Mouse (Mus musculus) granulocyte monocyte progenitor cell, adult 5-6 weeks (primary cell): ENCODE results near the gene Ugdh. TPM values are rescaled to one million over a fixed set of nuclear protein-coding genes. Genes with fewer than 3 reads are reported as not detected.

Source experiments
- ATAC-seq: replicated peaks from 2 replicates; pipeline ENCODE4 v1.8.0; 2016; ENCODE audit warnings: mild to moderate bottlenecking, moderate TSS enrichment, inconsistent platforms; ENCODE audit not compliant: poor library complexity, severe bottlenecking
- total RNA-seq, 2 experiments: library from RNA; stranded (forward) in 1 of 2; stranded (reverse) in 1 of 2; fragments of 200-712, 200-1000 nt in 1 of 2; fragments of >200 nt in 1 of 2; fragmentation: Nextera tagmentation in 1 of 2; gene quantifications; 2 replicates each; pipeline ENCODE4 v1.2.3; 2014 to 2017

Gene Ugdh
- total RNA-seq, 2 experiments from 2014 or later: 56.1 to 83.4 TPM

GRCm38 (mm10) chr5:65434471-65435362, 1.0 kb downstream of the Ugdh start:
- ATAC-seq: peak; percentile 9; the same call in 1 of the 2 replicates

- no peak for ATAC-seq
These were observed 6.3 kb downstream of the Ugdh start for GRCm38 (mm10) chr5:65429441-65429840.

DNA sequence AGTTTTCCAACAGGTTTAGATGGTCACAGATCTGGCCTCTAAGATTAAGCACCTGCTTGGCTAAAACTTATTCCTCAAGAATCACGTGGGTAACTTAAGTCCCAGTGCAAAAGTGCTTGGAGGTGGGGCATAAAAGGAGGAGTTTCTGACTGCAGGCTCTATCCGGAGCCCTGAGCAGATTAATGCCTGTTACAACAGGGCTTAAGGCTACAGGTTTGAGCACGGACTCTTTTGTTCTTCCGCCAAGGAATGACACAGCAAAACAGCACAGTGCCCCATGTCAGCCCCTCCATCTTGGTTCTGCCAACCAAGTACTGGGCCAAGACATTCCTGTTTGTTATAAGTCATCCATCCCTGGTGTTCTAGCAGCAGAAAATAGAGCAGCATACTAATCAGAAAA, 7.4 kb downstream of the Ugdh start:
- ATAC-seq: no peak

- ATAC-seq: no peak
These were observed 10.5 kb downstream of the Ugdh start for GRCm38 (mm10) chr5:65425251-65425650.

GRCm38 (mm10) chr5:65424215-65424614, 11.5 kb downstream of the Ugdh start:
- ATAC-seq: no peak

DNA sequence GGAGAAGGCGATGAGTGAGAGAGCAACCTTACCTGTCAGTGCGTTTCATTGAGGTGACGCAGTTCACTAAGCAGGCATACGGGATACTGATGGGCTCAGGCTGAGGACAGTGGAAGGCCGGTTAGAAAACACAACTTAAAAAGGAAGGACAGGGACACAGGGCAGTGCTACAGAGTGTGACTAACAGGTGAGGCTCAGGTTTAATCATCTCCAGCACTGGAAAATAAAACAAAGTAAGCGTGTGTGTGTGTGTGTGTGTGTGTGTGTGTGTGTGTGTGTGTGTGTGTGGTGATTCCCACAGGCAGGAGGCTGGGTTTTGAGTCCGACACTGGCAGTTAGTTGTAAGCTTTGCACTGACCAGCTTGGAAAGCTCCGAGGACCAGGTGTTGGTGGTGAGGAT, 12.9 kb downstream of the Ugdh start:
- ATAC-seq: no peak

DNA sequence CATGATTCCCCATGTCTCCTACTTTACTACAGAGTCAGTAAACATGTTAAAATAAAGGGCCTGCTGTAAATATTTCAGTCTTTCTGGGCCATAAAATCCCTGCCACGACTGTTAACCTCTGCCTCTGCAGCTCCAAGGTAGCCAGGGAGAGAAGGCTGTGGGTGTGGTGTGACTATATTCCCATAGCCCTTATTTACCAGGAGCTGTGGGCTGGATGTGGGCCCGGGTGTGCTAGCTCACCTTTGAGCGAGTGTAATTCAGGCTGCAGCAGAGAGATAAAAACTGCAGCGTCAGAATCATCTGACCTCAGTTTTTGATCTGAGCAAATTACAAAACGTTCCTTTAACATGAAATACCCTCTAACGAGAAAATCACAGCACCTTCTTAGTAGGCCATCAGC, 14.9 kb downstream of the Ugdh start:
- ATAC-seq: no peak

DNA sequence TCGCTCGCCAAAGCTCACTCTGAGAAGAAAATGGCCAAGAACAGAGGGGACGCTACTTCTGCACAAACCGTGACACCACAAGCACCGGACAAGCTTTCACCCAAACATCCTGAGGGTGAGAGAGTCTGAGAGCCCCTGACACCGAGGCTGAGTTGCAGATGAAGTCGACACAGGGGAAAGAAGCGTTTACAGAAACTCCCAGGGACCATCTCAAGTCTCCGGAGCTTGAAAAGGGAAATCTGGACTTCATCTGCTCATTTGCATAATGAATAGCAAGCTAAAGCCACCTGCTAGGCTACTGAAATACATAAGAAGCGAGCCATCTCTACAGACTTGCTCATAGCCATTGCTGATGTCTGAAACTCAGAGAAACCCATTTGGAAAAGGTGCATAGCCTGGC, 16.6 kb downstream of the Ugdh start:
- ATAC-seq: no peak

DNA sequence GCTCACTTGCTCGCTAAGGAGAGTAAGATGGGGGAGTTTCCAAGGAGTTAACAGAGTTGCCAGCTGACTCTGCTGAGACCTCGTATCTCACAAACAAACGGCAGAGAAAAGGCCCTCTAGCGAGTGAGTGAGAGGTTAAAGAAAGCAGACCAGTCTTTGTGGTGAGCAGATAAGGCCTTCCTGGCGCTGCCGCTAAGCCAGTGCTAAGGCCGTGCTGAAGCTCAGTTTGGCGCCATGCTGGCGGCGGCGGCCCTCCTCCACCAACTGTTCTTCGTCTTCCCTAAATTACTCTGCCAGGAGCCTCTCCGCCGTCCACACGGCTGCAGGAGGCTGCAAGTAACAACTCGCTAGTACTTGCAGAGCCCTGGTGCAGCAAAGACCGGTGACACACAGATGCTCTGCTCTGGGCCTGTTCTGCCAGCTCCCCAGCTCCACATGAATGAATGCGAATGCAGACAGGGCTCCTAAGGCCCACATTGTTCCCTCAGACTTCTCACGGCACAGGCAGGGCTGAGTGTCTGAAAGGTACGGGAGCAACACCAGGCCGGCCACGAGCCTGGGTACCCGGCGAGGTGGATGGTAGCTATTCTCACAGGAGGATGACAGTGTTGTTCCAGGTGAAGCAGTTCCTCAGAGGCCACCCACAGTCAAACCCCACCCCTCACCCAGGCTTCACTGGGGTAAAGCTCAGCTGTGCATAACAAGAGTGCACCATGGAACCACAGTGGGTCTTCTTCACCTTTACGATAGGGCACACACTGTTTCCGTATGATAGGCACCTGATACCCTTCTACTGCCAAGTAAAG, 19.9 kb downstream of the Ugdh start:
- no peak for ATAC-seq

DNA sequence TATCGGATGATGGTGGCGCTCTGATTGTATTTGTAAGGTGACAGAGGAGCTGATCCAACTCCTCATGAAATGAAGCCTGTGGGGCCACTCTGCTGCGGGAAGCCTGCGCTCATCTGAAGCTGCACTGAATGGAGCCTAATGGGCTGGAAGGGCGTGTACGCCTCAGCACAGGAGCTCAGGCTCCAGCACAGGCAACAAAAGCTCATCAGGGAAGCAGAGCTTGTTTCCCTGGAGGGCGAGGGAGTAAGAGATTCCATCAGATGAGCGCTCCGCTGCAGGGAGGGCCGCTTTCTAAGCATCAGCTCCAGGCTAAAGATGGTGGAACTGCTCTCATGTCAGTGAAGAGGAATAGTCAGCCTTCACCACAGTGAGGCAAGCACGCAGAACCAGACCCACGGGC, 27.8 kb downstream of the Ugdh start:
- no peak for ATAC-seq

DNA sequence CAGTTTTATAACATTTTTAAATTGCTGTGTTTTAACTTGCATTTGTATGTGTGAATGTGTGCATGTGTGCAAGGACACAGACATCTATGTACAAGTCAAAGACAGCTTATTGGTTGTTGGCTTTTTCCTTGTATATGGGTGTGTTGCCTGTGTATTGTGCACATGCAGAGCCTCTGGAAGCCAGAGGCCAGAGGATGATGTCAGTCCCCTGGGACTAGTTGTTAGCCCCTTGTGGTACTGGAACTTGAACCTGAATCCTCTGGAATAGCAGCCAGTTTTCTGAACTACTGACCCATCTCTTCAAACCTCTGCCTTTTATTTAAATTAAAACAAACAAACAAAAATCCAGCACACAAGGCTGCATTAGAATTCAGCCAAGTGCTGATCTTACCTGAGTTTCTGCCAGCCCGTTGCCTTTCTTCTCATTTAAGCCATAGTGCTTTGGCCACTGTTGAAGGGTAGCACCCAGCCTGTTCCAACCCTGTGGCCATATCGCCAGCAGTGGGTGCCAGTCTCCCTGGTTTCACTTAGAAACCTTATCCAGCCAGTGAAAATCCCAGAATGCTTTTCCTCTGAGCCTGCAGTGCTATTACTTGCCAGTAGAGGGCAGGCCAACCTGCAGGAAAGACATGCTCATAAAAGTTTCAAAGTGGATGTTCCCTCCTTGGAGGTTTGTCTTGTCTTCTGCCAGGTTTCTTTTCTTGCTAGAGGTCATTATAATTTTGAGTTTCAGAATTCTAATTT, 34.3 kb downstream of the Ugdh start:
- ATAC-seq: peak; percentile 95

GRCm38 (mm10) chr5:65394425-65394824, 41.3 kb downstream of the Ugdh start:
- ATAC-seq: no peak

GRCm38 (mm10) chr5:65391753-65392152, 44.0 kb downstream of the Ugdh start:
- peak; percentile 14; the same call in 1 of the 2 replicates for ATAC-seq

- peak; percentile 94 for ATAC-seq
These were observed 44.8 kb downstream of the Ugdh start, which contains the start of the genes Rpl9 and Lias for GRCm38 (mm10) chr5:65390648-65391644. Gene Rpl9 (minus strand): TSS chr5:65391444. Gene Lias (plus strand): TSS chr5:65391497.

DNA sequence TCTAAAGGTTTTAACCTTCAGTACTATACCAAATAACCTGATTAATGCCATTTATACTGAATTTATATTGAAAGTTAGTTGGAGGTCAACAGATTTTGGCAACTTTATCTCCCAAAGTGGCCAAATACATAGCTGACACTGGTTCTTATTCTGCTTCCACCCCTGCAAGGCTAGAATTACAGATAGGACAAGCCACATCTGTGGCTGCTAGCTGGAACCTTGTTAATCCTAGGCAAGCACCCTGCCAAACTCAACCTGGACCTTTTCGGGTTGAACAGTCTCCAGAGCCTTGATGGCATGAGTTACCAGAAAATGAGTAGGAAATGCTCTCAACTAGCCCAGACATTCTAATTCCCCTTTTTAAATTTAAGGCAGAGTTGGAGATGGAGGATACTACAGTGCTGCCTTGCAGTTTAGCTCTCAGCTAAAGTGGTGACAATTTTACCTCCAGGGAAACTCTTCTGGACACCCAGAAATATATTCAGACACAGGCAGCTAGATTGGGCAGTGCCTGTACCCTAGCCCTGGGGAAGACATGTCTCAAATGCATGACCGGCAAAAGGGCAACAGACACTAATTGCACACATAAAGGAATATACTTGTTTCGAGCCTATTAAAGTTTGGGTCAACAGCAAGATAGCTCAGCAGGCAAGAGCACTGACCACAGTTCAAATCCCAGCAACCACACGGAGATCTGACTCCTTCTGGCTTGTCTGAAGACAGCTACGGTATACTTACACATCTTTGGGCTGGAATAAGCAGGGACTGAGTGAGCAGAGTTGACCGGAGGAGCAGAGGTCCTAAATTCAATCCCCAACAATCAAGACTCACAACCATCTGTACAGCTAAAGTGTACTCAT, 48.5 kb downstream of the Ugdh start:
- ATAC-seq: no peak

GRCm38 (mm10) chr5:65385704-65386103, 50.0 kb downstream of the Ugdh start:
- ATAC-seq: no peak

GRCm38 (mm10) chr5:65374746-65375145, 61.0 kb downstream of the Ugdh start:
- ATAC-seq: no peak

GRCm38 (mm10) chr5:65371551-65371950, 64.2 kb downstream of the Ugdh start:
- ATAC-seq: no peak
